Mouse (Mus musculus) ES-Bruce4 (cell line): Measurements from ENCODE around the gene Tmem176a.

Source experiments
- CTCF ChIP-seq: IDR thresholded peaks from one replicate; pipeline ENCODE4 v1.8.1; 2011; ENCODE audit warnings: low read depth, low read length
- EP300 ChIP-seq: IDR thresholded peaks from 2 replicates; pipeline ENCODE4 v1.6.1; 2011; ENCODE audit warnings: low read depth, low read length; ENCODE audit not compliant: insufficient read depth
- POLR2A ChIP-seq: IDR thresholded peaks from one replicate; pipeline ENCODE4 v1.8.1; 2011; ENCODE audit warnings: low read length; ENCODE audit not compliant: insufficient read depth

DNA sequence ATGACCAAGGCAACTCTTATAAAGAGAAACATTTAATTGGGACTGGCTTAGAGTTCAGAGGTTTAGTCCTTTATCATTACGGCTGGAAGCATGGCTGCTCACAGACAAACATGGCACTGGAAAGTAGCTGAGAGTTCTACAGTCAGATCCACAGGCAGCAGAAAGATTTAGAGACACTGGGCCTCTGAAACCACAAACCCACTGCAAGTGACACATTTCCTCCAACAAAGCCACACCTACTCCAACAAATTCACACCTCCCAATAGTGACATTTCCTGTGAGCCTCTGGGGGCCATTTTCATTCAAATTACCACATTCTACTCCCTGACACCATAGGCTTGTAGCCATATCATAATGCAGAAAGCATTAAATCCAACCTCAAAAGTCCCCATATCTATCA lies 38.8 kb upstream of the Tmem176a start:
- TF ChIP-seq POLR2A = no peak
- TF ChIP-seq CTCF = no peak
- no peak for TF ChIP-seq EP300
